Mouse (Mus musculus): ENCODE measurements around the gene Ift122.

Gene Ift122

GRCm38 (mm10) chr6:115924829-115925228 lies 71.6 kb downstream of the Ift122 start:
- in situ Hi-C loops (cut with MseI, MboI) = no loop called here

- in situ Hi-C loops (cut with MseI, MboI) = no loop called here
Measured at GRCm38 (mm10) chr6:115926416-115926815, 73.1 kb downstream of the Ift122 start.

DNA sequence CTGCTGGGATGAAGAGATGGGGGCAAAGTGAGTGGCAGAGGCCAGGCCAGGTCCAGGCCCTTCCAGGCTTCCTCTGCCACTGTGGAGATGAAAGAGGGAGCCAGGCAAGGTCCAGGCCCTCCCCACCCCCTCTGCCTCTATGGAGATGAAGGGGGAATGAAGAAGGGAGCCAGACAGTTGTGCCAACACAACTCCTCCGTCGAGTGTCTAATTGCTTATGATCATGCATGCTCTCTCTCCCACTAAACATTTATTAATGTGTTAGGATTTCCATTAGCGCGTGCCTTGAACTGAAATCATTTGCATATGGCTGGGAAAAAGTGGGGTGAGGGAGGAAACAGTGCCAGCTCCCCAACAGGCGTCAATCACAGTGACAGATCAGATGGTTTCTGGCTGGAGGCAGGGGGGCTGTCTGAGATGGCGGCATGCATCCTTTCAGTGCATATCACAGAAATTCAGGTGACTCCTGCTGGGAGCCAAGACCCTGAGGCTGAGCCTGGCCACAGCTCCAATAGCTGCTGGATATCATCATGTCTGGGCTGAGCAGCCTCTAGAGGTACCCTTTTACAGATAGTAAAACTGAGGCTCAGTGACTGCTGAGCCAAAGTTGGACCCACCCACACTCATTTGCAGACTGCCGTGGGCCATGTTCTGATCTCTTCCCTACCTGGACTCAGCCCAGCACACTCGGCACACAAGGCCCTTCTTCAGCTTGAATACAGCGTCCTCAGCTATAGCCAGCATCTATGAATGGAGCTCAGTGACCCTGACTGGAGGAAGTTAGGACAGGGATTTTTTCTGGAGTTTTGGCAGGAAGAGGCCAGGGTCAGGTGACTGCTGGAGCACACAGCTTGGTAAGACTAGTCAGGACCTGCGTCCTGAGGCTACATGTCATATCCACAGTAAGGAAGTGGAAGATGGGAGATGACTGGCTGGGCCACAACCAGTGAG lies 74.3 kb downstream of the Ift122 start:
- in situ Hi-C loops (cut with MseI, MboI) = no loop called here

DNA sequence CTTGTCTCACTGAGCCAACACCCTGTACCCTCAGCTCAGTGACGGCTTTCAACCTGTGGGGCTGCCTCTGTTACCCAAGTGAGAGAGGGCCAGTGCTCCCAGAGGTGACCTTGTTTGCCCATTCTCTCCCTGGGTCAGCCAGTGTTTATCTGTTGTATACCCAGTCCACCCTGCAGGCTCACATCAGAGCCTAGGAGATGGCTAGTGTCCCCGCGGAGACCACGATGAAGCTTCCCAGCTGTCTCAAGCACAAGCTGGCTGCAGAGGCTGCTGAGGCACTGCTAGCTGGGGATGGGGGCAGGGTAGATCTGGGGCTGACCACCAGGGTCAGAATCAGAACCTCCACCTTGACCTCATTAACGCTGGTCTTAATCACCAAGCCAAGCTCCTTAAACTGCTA lies 76.7 kb downstream of the Ift122 start:
- in situ Hi-C loops (cut with MseI, MboI) = no loop called here

DNA sequence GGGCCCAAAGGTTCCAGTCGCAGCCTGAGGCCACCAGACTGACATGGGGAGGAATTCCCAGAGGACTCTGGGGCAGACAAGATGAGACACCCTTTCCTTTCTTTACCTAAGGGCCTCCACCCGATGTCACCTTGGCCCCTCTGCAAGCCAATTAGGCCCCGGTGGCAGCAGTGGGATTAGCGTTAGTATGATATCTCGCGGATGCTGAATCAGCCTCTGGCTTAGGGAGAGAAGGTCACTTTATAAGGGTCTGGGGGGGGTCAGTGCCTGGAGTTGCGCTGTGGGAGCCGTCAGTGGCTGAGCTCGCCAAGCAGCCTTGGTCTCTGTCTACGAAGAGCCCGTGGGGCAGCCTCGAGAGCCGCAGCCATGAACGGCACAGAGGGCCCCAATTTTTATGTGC lies 78.4 kb downstream of the Ift122 start, which contains the start of gene Rho:
Rho (plus strand) TSS at position 110 of the 400 bp plus-strand sequence.
- in situ Hi-C loops (cut with MseI, MboI) = no loop called here

DNA sequence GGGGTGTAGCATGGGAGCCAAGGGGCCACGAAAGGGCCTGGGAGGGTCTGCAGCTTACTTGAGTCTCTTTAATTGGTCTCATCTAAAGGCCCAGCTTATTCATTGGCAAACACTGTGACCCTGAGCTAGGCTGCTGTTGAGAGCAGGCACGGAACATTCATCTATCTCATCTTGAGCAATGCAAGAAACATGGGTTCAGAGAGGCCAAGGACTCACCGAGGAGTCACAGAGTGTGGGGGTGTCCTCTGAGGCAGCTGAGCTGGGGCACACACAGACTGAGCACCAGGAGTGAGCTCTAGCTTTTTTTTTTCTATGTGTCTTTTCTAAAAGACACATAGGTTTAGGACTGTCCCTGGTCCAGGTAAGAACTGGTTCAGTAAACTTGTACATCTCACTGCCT lies 79.1 kb downstream of the Ift122 start:
- in situ Hi-C loops (cut with MseI, MboI) = no loop called here

DNA sequence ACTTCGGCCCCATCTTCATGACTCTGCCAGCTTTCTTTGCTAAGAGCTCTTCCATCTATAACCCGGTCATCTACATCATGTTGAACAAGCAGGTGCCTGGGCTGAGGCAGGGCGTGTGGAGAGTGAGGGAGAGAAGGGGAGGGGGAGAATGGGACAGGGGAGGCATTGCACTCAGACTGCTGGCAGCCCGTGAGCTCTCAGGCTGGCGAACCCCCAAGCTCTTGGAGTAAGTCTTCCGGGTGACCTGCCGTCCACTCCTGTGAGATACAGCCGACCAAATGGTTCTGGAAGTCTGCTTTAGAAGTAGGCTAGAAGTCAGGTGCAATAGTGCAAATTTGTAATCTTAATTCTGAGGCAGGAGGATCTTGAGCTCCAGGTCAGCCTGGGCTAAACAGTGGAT lies 82.3 kb downstream of the Ift122 start:
- in situ Hi-C loops (cut with MseI, MboI) = no loop called here

DNA sequence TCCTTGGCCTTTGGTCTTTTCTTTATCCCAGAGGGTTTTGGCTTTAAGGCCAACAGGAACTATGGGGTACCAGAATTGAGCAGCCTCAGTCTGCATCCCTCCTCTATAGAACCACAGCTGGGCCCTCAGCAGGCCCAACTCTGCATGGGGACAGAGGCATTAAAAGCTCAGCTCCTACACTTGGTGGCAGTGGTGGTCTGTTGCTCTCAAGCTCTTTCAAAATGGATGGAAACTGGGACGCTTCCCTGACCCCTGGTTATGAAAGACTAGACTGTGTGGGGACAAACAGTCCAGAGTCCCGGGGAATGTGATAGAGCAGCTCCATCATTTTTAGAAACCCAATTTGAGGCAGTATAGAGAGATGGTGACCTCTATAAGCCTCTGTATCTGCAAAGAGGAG lies 84.7 kb downstream of the Ift122 start:
- in situ Hi-C loops (cut with MseI, MboI) = no loop called here

DNA sequence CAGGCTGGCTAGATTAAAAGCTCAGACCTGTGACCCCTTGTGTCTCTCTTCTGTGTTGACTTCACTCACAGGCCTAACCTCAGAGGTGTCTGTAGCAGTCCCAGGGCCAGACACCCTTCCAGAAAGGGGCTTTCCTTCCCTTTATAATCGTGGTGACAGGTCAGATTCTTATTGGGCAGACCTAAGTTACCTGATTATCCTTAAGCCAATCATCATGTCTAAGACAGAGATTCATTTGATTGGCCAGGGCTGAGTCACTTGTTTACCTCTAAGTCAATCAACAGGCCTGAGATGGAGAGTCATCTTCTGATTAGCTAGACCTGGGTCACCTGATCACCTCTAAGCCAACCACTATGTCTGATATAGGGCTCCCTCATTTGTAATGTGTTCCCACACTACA lies 85.5 kb downstream of the Ift122 start:
- in situ Hi-C loops (cut with MseI, MboI) = no loop called here

DNA sequence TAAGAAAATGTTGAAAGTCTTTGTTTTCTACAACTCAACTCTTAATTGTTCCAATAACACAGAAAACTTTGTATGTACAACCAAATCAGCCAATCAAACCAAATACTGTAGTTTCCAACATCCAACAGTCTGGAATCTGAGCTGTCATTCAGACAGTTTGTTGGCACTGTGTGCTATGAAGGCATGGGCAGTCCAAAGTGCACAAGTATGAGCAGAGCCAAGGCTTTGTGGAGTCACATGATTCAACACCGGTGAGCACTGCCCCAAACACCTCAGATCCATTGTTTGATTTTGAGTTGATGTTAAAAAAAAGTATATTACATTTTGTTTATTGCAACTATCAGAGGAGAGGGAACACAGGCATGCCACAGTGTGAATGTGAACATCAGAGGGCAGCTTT lies 87.3 kb downstream of the Ift122 start:
- in situ Hi-C loops (cut with MseI, MboI) = no loop called here

DNA sequence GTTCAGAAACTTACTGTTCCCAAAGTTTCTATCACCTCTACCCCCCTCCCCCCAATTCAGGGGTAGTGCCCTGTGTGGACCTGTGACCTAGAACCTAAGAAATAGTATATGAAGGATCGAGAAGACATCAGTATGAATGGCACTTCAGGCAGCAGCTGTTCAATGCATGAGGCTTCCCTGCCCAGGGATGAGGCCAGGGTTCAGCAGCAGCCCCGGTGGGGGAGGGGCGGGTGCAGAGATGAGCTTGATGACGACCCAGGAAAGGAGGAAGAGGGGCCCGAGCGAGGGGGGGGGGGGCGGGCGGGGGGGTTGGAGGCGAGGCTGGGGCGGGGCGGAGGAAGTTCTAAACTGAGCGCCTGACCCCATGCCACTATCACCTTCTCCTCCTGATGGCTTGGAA lies 87.9 kb downstream of the Ift122 start:
- in situ Hi-C loops (cut with MseI, MboI) = no loop called here

DNA sequence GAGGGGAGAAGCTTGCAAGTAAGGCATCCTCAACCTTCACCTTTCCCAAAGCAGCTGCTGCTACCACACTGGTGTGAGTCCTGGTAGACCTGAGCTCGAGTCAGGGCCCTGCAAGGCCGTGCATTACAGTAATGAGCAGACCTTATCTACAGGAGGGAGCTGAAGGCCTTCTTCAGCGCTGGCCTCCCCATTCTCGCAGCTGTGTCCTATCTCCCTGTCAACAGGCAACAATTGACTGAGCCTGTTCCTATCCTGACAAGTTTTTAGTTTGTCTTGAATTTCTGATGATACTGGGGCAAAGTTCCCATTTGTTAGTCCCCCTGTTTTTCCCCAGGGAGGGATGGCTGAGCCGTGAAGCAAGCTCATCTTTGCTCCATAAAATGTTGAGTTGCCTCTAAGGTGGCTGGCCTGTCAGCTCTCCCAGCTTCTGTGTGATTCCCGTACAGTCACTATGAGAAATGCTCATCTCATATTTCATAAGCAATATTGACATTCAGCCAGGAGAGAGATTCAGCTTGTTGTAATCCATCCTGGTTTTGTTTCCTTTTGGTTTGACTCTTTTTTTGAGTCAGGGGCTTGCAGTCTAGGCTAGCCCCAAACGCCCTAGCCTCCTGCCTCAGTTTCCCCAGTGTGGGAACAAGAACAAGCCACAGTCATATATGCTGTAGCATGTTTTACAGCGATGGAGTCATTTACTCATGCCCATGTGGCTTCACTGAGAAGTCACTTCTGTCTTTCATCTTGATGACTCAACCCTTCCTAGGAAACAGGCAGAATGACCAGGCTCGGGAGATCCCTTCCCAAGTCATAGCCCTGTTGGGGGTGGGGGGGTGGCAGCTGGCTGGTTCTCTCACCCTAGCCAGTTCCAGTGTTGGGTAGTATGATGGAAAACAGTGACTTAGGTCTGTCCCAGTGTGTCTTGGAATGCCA lies 90.5 kb downstream of the Ift122 start:
- in situ Hi-C loops (cut with MseI, MboI) = no loop called here

DNA sequence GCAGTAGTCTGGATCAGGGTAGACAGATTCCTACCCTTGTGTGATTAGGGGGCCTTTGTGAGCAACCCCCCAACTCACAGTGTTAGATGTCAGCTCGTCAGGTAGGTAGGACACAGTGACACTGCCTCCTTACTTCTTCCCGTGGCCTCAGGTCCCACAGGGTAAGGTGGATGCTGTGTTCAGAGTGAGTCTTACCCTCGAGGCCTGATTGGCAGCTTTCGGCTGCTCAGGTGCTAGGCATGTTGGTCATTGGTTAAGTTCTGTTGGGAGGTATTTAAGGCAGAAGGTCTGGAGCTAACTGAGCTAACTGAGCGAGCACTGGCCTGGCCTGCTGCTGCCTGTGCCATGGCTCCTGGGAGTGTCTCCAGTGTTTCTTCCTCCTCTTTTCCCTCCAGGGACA lies 91.4 kb downstream of the Ift122 start, which contains the start of gene H1foo:
H1foo (plus strand) TSS at position 301 of the 400 bp plus-strand sequence.
- in situ Hi-C loops (cut with MseI, MboI) = no loop called here

- in situ Hi-C loops (cut with MseI, MboI) = no loop called here
Measured at GRCm38 (mm10) chr6:115945633-115946032, 92.4 kb downstream of the Ift122 start.

DNA sequence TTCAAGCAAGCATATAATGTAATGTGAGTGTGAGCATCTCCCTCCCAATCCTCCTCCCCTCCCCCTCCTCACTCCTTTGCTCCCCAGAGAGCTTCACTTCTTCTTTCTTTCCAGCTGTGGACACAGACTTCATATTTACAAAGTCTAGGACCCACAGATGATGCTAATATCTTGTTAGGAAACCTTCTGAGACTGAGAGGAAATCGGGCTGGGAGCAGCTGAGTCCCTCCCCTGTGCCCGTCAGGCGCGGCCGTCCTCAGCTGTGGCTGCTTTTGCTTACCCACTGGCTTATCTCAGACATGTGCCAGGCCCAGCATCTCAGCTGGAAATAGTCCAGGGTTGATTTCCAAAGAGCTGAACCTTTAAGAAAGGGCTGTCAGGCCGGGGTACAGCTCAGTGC lies 93.1 kb downstream of the Ift122 start:
- in situ Hi-C loops (cut with MseI, MboI) = no loop called here

GRCm38 (mm10) chr6:115954506-115955074 lies 101.3 kb downstream of the Ift122 start:
- in situ Hi-C loops (cut with MseI, MboI) = no loop called here

DNA sequence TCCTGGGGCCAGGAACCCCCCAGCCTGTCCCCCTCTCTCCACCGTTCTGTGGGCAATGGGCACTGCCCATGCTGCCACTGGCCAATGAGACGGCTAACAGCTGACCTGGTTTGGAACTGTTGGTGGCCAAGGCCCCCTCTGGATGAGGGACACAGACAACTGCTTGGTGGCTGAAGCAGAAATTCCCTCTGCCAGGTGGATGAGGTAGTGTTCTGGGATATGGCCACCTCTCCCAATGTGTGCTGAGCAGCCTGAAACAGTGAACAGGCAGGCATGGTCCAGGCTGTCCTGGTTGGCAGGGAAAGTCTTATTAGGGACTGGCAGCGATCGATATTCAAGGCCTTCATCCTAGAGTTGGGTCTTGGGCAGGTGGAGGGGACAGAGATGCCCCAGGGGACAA lies 101.9 kb downstream of the Ift122 start:
- in situ Hi-C loops (cut with MseI, MboI) = no loop called here

DNA sequence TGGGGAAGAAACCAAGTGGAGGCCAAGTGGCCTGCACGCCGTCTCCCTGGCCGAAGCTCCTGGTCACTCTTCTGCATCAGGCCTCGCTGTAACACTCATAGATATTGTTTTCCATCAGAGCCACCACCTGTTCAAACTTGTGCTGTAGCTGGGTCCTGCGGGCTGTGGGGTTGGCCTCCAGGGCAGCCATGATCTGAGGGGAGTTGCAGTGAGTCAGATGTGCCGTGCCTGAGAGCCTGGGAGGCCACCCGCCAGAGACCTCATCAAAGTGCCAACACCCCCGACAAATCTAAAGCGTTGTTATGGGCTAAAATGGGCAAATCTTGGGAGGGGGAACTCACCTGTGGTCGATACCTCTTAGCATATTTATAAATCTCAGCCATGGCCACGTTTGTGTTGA lies 102.4 kb downstream of the Ift122 start:
- in situ Hi-C loops (cut with MseI, MboI) = no loop called here

- in situ Hi-C loops (cut with MseI, MboI) = no loop called here
Measured at GRCm38 (mm10) chr6:115956418-115956921, 103.2 kb downstream of the Ift122 start.

DNA sequence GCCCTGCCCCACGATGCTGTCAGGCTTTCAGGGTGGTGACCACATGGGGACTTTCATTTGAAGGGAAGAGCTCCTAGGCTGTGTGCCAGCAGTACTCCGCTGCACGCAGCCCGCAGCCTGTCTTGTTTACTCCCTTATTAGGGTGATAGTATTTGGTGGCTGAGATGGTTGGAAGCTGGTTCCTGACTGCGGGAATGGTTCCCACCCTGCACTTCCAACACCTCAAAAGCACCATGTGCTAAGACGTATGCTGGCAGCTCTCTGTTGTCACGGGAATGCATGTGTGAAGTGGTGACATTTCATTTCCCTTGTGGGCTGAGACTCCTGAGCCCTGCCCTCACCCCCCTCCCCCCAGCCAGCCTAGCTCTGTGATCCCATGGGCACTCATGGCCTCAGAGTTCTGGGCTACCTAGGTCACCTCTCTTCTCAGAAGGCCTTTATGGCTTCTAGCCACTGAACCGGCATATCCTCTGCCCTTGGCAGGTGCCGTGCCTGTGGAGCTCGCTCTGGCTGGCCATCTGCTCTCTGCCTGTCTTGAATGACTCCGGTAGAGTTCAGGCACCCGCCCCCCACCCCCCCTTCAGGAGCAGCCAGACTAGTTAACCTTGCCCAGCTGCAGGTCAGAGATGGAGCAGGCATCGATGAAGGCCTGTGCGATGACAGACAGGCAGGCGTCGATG lies 103.8 kb downstream of the Ift122 start:
- in situ Hi-C loops (cut with MseI, MboI) = no loop called here

GRCm38 (mm10) chr6:115957681-115958080 lies 104.4 kb downstream of the Ift122 start:
- in situ Hi-C loops (cut with MseI, MboI) = no loop called here
